Mouse (Mus musculus): Measurements from ENCODE around the gene C2cd2l.
"Not testable (repeated sequence)": the region's sequence is repeated elsewhere in the genome, so short reads cannot be mapped to it uniquely, and the experiment has no call there.

DNA sequence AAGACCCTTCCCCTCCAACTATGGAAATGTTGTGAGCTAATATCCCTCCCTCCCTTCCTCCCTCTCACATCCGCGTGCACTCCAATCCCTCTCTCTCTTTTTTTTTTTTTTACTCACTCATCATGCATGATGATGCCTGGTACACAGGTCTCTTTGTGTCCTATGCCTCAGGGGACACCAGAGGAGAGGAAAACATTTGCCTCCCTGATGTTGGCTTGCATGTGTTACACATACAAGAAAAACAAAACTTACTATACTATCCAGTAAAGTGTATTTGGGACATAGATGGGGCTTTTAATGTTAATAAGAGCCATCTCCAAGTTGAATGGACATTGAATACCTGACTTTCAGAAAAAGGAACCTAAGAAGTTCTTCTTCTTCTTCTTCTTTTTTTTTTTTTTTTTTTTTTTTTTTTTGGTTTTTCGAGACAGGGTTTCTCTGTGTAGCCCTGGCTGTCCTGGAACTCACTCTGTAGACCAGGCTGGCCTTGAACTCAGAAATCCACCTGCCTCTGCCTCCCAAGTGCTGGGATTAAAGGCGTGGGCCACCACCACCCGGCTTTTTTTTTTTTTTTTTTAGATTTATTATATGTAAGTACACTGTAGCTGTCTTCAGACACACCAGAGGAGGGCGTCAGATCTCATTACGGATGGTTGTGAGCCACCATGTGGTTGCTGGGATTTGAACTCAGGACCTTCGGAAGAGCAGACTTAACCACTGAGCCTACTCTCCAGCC lies 5.1 kb upstream of the C2cd2l start:
- not testable (repeated sequence) for TF ChIP-seq CTCF (IDR thresholded peaks at IDR 0.05); POLR2A (IDR thresholded peaks at IDR 0.05; ENCODE audit: insufficient read depth, low read depth, low read length)
